Mouse (Mus musculus): Measurements from ENCODE around the gene Rars2.
"Not testable (repeated sequence)": the region's sequence is repeated elsewhere in the genome, so short reads cannot be mapped to it uniquely, and the experiment has no call there.

Gene Rars2

DNA sequence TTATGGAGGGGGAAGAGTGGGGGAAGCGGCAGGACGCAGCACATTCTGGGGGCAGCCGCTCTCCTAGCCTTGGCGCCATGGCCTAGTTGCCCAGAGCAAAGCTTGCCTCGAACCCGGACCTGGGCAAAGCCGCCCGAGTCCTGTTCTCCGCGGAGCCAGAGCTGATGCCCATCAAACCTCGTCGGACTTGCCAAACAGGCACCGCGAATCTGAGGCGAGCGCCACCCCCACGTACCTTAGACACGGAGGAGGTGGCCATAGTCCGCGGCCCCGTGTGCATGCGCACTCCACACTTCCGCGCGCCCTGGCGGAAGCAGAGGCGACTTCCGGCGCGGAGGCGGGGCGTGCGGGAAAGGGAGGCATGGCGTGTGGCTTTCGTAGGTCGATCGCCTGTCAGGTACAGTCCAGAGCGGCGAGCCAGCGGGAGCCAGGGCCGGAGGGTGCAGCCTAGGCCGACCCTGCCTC, at the start of gene Rars2, which contains the start of gene Orc3:
Gene Rars2, plus strand, starts transcription at position 328 of the 465 bp plus-strand sequence.
Gene Orc3, minus strand, starts transcription at position 315 of the 465 bp plus-strand sequence.
- peak; percentile 95 for DNase-seq

DNA sequence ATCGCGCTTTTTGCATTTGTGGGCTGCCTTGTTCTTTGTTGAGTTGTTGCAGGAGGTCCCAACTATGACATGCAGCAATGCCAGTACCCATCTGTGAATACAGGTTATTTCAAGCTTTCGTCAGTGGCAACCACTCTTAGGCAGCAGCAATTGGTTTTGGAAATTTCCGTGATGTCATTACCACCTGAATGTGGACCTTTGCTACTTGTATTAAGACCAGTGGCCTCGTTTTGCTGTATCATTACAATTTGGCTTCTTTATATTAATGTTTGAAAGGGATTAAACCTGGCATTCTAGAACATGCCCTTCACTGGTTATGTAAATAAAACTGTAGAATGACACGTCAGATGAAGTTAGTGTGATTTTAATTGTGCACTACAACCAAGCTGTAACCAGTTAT, 48.5 kb upstream of the Rars2 start:
- no peak for DNase-seq

DNA sequence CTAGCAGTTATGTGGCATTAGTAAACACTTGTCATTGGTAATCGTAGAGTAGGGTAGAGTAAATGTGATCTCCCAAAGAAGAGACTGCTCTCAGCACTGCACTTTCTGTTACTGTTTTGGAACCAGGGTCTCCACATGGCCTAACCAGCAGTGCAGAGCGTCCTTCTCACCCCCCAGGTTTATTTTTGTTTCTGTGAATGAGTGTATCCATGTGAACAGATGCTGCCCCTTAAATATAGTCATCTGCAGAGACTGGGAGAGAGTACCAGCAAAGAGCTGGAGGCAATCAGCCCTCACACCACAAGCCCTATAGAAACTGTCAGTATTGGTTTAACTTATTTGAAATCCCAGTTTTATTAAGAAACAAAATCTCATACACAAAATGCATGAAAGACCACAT, 41.9 kb upstream of the Rars2 start:
- DNase-seq: no peak

DNA sequence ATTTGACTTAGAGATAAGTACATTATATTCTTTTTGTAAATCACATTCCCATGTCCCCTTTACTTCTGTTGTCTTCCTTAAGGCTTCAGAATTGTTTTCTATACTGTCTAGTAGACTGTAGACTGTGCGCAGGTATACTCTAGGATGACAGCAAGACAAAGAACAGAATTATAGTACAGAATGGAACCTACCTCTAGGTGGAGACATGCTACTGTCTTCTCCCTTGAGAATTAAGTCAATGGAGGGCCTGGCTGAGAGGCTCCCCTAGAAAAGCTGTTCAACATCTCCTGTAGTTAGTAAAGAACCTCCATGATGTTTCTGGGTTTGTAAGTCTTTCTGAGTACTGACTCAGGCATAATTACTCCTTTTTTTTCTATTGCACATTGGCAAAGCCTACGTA, 37.7 kb upstream of the Rars2 start:
- no peak for DNase-seq

DNA sequence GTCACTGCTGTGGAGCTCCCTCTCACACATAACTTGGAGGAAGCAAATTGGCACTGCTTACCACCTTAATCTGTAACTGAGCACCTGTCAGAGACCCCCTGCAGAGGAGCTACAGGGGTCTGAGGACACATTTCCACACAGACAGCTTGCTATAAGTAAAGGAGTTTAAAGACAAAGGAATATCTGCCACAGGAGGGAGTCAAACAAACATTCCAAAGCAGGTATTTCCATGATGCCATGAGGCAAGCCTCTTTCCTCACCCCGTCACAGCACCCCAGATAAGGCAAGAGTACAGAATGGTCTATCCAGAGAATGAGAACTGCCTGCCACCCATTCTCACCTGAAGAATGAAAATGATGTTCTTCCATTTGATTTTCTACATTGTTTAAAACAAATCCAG, 35.5 kb upstream of the Rars2 start:
- DNase-seq: no peak

DNA sequence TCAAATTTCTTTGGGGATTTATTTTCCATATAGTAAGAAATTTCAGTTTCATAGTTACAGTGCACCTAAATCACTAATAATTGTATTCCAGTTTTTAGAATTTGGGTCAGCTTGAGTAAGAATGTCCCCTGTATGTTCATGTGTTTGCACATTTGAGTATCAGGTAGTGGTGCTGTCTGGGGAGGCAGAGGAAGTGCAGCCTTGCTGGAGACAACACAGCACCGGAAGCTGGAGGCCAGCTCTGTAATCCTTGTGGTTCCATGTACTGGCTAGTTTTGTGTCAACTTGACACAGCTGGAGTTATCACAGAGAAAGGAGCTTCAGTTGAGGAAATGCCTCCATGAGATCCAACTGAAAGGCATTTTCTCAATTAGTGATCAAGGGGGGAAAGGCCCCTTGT, 33.3 kb upstream of the Rars2 start:
- DNase-seq: not testable (repeated sequence)

DNA sequence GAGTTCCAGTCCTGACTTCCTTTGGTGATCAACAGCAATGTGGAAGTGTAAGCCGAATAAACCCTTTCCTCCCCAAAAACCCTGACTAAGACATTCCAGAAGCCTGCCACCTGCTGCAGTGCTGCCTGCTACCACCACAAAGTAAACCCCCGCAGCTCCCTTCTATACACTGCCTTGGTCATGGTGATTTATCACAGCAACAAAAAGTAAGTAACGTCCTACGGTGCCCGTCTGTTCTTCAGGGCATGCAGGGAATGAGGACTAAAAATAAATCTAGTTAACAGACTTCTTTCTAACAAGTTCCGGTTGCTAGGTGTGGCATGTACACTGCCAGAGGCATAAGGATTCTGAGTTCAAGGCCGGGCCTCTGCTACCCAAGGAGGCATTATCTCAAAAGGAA, 32.8 kb upstream of the Rars2 start:
- DNase-seq: no peak

DNA sequence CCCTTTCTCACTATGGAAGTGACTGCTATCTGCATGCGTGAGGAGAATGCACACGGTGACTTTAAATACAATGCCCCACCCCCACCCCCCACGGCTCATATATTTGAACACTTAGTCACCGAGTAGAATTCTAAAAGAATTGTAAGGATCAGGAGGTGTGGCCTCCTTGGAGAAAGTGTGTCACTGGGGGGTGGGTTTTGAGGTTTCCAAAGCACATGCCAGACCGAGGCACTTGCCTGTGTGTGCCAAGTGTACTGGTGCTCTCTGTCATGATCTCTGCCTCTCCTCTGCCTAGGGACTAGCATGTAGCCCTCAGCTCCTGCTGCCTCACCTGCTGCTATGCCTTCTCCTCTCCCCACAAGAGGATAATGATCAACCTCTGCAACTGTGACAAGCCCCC, 32.3 kb upstream of the Rars2 start:
- no peak for DNase-seq

DNA sequence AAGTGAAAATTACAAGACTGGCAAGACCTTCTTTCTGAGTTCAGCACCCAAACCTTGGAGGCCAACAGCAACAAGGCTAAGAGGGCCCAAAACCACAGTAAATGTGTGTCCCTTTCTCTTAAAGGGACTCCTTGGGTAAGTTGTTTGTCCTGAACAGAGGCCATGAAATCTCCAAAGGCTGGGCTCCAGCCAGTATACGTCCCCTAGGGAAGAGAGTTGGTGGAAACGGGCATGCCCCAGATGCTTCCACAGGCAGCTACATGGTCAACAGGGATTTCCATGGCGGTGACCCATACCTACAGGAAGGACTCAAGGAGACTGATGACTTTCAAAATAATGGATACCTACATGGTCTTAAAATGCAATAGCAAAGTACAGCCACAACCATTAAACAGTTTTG, 31.3 kb upstream of the Rars2 start:
- DNase-seq: no peak

DNA sequence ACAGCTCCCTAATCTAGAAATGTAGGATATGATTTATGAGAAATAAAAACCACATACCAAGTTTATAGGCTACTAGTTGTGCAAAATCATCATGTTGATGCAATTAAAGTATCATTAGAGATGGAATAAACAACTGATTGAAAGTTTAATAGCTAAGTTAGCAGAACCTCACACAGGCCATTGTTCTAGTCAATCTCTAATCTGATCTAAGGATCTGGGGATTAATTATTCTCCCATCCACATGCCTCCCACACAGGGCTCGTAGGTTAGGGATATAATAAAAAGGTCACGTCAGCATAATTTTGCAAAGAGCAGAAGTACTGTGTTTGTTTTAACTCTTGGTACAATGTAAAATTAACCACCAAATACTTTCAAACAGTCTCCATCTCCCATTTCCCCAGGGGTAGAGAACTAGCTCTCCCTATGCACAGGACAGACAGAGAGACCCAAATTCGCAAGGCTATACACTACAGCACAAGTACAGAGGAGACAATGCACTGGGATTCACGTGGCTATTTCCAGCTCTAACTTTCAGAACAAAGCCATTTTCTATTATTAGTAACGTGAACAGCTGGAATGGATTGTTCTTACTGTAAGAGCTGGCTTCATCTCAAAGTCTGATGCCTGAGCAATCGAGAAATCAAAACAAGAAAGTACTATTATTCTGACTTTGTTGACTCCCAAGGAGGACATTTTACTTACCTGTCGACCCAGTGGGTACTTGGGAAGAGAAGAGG, 29.7 kb upstream of the Rars2 start:
- DNase-seq: no peak

DNA sequence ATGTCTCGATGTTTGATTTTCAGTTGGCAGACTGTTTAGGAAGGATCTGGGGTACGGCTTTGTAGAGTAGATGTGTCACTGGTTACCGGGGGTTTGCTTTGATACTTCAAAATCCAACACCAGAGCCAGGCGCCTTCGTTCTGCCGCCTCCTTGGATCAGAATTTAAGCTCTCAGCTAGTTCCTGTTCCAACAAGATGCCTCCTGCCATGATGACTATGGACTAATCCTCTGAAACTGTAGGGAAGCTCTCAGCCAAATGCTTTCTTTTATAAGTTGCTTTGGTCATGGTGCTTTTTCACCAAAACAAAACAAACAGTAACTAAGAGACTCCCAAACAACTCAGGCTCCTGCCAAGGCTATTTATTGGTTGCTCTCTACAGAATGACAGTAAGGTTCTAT, 11.6 kb upstream of the Rars2 start:
- no peak for DNase-seq

DNA sequence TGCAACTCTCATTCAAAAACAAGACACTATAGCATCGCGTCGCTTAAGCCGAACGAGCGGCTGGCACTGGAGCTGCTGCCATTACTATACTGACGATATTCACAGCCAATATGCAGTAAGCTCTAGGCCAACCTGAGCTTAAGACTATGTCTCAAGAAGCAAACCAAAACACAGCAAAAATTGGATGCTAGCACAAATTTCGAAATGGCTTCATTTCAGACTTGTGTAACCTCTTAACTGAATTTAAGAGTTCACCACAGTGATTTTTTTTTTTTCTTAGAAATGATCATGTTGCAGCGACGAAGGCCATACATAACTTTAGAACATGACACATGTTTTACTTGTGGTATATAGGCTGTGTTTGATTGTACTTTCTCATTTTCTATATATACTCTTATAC, 8.1 kb upstream of the Rars2 start:
- no peak for DNase-seq

DNA sequence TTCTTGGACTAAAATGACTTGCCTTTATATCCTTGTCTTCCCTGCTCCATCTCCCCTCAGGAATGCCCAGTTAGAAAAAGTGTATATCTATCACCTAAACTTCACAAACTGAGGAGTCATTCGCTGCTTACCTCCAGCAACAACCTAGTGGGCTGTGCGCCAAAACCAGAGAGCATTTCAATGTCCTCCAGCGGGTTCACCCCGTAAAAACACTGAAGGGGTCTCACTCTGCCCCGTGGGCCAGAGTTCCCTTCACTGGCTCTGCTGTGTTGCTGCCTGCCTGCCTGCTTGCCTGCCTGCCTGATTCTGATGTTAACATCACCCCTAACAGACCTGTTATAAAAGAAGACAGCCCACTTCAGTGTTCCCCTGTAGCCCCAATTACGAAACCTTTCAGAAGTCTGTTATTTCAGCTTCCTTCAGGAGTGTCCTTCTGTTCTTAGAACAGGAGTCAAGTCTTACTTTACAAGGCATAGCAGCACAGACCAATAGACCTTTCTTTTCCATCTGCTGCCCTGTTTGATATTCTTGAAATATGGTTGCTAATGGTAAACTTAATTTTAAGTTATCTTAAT, 1.1 kb upstream of the Rars2 start:
- peak; percentile 31 for DNase-seq

DNA sequence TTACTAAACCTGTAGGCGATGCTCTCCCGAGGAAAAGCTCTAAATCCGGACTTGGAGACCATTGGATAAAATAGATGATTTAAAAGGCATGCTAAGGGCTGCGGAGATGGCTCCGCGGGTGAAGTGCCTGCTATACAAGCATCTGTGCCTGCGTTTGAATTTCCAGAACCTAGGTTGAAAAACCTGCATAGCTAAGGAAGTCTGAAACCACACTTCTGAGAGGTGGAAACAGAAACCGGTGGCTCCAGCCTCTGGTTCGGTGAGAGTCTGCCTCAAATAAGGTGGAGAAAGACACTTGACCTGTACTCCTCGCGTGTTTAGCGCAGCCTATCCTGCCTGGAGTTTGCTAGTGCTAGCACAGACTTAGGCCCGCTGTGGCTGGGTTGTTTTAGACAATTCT, 546 bp downstream of the Rars2 start:
- DNase-seq: peak; percentile 27

DNA sequence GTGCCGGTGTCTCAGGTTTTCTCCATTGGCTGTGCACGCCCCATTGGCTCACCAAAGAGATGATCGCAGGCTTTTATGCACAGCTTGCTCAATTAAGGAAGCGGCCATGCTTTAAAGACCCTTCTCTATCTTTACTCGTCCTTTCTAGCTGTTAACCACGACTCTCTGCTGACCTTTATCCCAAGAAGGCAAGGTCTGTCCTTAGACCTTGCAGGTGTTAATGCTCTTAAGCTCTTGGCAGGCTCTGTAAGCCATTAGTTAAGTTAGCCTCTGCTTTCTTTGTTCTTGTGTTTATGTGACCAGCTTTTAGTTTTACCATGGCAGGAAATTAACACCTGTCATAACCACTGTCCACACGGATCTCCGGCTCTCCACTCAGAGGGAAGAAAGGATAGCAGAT, 1.4 kb downstream of the Rars2 start:
- DNase-seq: no peak

DNA sequence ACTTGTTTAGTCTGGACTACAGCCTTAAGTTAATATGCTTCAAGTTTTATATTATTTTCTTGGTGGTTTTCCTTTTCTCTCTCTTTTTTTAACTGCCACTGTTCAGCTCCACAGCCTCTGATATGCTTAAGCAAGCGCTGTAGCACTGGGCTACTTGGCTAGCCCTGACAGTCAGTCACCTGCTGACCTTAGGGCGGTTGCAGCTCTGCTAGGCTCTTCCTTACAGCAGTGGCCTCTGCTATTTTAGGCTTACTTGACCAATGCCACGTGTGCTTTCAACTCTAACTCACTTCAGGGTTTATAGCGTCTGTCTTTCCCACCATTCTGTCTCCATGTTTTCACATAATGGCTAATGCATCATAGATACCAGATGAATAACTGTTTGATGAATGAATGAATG, 10.8 kb downstream of the Rars2 start:
- DNase-seq: no peak

DNA sequence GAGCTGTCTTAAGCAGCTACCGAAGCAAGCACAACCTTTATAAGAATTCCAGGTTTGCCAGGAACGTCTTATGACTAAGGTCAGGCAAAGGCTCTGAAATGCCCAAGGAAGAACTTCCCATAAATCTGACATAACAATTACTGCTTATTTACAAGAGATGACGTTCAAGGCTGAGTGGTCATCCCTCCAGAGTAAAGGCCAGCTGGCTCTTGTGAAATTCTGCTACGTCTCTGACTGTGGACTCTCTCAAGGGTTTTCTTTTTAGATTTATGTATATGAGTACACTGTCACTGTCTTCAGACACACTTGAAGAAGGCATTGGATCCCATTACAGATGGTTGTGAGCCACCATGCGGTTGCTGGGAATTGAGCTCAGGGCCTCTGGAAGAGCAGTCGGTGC, 11.6 kb downstream of the Rars2 start:
- no peak for DNase-seq

DNA sequence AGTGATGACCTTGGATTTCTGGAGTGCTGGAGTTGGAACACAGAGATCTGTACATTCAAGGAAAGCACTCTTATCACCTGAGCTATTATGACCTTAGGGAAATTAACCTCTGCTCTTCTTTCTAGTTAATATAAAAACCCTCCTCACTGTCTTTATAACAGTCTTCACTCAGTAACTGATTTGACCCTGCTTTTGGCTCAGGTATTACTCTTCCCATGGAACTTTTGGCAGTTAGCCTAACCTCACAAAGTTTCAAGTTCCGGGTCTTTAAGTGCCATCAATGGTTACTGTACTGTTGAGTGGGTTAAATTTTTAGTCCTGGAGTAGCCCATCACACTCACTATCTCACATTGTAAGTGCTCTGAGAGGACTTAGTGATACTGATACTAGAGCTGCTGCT, 15.2 kb downstream of the Rars2 start:
- no peak for DNase-seq

DNA sequence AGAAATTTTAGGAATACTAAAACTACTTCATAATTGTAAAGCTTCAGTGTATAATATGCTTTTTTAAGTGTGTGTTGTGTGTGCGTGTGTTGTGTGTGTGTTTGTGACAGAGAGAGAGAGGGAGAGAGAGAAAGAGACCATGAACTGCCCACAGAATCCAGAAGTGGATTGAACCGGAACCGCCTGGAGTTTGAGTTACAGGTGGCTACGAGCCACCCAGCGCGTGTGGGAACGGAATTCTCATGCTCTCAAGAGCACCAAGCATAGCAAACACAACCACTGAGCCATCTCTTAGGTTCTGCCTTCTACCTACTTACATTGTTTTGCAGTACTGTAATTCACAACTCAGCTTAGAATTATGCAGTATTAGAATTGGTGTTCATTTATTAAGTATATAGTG, 19.4 kb downstream of the Rars2 start:
- no peak for DNase-seq

DNA sequence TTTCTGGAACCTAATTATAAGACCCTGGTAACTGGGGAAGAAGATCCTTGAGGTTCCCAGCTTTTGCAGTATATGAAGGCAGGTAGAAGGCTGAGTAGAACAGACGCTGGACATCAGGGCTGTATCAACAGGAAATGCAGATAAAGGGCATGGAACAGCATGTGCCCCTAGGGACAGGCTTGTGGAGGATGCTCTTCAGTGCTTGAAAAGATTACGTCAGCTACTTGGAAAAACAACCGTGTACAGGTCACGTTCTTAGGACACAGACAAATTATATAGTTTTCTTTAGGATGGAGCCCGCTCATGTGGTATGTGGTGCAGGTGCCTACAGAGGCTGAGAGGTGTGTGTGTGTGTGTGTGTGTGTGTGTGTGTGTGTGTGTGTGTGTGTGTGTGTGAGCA, 21.3 kb downstream of the Rars2 start:
- no peak for DNase-seq

DNA sequence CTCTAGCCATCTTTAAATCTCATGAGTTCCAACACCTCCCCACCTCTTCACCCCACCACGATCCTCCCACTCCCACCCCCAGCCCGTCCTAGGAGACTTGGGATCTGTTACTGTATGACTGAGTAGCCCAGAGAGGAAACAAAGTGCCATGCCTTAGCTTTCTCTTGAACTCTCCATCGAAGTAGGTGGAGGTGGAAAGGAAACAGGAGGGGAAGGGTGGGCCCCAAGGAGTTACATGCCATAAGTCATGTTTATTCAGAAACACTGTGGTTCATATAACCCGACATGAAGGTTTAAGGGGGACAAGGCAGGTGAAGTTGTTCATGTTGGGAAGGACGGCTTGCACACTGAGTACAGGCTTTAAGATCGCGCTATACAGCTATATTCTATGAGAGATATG, 22.6 kb downstream of the Rars2 start:
- DNase-seq: no peak

DNA sequence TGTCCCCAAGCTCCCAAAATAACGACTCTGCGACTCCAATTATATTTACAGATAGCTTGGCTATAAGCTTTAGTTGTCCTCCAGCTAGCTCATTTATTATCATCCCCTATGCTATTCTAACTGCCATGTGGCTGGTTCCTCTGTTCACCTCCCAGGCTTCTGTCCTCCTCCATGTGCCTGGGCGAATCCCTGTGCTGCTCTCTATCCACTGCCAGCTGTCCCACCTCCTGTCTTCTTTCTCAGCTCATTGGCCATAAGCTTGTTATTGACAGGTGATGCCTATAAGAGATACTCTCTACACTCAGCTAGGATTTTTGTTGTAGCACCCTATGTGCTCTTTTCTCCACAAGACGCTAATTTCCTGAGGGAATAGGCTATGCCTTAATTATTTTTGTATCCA, 23.1 kb downstream of the Rars2 start:
- DNase-seq: no peak

DNA sequence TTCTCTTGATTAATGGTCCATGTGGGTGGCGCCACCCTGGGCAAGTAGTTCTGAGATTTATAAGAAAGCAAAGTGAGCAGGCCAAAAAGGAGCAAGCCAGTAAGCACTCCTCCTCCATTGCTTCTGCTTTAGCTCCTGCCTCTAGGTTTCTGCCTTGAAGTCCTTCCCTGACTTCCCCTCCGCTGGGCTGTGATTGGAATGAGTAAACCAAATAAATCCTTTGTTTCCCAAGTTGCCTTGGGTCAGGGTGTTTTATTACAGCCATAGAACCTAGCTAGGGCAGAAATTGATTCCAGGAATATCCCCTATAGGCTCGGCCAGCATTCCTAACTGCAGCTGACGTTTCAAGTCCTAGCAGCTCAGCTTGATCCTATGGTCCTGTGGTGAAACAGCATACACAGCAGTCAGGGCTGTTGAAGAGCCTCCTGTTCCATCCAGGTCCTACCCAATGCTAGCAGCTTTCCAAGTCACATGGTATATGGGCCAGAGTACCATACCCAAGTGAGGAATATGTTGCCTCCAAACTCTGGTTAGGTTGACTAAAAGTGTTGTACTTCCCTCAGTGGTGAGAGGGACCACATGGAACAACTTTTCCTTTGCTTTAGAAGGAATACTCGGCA, 25.1 kb downstream of the Rars2 start:
- DNase-seq: no peak

DNA sequence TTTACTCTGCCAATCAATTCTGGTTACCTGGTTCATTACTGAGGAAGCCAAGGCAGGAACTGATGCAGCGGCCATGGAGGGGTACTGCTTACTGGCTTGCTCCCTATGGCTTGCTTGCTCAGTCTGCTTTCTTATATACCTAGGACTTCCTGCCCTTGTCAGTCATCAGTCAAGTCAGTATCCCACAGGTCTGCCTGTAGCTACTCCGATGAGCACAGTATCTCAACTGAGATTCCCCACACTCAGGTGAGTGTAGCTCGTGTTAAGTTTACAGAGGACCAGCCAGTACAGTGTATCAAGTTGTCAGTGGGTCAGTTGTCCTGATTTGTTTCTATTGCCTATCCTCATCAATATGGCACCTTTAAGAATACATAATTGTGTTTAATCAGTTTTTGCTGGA, 26.0 kb downstream of the Rars2 start:
- DNase-seq: no peak

DNA sequence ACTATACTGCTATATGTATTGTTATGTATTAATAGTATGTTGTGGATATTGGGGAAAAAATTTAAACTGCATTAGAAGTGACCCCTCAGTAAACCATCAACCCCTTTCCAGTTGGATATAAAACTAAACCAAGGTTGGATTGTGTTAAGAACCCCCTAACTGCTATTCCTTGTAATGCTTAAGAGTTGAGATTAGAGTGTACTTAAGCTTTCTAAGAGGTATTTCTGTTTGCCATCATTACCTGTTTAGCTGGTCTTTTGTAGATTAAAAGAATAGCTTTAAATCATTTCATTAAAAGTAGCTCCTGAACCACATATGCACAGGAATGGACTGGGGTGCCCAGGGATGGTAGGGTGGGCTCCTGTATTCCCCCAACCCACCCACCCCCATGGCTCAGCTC, 30.0 kb downstream of the Rars2 start:
- no peak for DNase-seq

Measured in cerebellum, adult 9-11 months (tissue).